Mouse (Mus musculus) c-Kit-negative CD71-positive TER-119-positive erythroid progenitor cells, embryonic 14.5 days (primary cell): ENCODE results near the gene Fadd.

ENCODE experiments used
- DNase-seq: peaks from one replicate; pipeline ENCODE4 v3.0.0-alpha.2; 2013; ENCODE audit warnings: low read depth, low spot score

Gene Fadd

DNA sequence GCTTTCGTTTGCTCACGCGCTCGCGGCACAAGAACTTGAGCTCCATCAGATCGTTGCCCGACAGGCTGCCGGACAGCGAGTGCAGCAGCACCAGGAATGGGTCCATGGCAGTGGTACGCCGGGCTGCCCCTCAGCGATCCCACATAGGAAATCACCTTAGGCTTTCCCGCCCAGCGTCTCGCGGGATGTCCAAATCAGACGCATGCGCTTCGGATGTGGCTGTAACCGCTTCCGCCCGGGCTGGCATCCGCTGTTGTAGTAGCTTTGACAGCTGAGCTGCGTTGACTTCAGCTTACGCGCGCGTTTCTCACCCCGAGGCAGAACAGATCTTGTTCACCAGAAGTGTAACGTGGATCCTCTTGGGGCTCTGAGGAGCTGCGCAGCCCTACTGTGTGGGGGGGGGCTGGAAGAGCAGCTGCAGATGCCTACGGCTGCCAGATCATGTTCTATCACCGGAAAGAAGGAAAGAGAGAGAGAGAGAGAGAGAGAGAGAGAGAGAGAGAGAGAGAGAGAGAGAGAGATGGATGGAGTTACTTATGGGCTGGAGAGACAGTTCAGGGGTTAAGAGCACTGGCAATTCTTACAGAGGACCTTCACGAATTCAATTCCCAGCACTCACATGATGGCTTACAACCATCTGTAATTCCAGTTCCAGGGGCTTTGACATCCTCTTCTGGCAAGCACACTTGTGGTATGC is at the start of gene Fadd:
Gene Fadd, minus strand, starts transcription at position 180 of the 697 bp plus-strand sequence.
- peak; percentile 64 for DNase-seq

DNA sequence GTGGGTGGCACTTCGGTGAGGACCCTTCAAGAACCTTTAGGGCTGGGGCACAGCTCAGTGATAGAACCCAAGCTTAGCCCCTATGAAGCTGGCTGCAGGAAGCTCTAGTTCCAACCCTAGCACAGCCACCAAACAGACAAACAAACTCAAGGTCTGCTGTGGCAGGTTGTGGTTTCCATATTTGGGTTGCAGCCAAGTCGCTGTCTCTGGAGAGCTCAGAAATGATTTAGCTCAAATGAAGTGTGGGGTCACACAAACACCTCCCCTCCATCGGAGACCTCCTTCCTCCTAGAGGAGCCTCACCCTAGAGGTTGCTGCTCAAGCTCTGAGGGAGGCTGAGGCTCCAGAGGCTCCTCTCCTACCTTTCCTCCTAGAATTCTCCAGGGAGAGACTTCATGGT is 48.4 kb upstream of the Fadd start:
- DNase-seq: no peak

DNA sequence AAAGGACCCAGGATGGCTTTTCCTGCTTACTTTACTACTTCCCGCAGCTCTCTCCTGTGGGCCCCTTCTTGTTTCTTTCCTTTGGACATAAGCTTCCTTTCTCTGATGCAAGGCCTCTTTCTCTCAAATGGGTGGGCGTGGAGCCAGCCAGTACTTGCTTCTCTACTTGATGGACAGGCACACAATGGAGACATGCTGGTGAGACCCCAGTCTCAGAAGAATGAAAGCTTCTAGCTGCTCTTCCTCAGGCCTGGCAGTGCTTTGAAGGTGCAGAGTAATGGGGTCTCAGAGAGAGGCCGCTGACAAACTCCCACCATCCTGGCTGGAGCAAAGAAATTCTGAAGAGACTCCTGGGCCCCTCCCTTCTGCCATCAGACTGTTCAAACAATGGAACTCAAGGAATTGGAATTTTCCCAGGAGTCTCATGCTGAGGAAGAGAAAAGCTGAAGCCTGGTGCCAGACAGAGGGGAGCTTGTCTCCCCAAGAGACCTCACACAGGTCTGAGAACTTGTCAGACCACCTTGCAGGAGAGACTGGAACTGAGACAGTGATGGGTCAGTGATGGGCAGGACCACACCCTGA is 46.2 kb upstream of the Fadd start:
- DNase-seq: no peak

DNA sequence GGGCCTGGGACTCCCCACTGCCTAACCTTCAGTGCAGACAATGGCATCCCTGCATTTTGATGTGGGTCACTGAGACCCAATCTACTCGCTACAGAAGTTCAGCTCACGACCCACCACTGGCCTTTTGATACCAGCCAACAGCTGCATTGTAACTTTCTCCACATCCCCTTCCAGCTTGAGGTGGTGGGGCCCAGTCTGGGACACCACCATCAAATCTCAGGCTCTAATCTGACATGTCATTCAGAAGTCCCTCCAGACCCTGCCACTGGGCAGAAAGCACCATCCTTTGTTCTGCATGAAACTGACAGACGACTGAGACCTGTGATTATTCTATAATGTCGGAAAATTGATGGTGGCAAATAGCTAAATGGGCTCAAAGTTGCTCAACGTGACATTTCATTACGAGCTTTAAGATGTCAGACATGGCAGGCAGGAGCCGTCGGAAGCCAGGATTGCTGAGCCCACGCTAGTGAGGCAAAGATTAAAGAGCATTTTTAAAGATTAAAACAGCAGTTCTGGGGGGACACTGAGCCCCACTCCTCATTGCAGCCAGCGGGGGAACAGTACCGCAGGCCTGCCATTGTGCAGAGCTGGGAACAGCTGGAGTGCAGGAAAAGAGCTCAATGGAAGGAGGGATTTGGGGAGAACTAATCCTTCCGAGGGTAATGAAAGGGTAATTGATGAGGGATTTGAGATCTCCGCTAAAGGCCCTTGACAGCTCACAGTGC is 45.5 kb upstream of the Fadd start:
- DNase-seq: no peak

DNA sequence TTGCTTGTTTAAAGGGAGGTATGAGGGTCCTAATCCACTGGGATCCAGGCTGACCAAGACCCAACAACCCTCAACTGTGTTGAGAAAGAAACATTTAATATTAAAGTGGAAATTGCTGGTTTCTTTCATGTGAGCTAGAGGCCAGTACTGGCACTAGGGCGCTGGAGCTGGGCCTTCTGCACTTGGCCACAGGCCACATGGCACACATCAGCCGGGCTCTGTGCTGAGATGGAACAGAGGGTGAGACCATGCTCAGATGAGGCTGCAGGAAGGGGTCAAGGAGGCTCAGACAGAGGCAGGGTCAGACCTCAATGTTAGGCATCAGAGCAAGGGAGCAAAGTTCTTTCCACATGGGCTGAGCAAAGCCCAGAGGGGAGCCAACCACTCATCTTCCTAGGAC is 43.8 kb upstream of the Fadd start:
- no peak for DNase-seq

DNA sequence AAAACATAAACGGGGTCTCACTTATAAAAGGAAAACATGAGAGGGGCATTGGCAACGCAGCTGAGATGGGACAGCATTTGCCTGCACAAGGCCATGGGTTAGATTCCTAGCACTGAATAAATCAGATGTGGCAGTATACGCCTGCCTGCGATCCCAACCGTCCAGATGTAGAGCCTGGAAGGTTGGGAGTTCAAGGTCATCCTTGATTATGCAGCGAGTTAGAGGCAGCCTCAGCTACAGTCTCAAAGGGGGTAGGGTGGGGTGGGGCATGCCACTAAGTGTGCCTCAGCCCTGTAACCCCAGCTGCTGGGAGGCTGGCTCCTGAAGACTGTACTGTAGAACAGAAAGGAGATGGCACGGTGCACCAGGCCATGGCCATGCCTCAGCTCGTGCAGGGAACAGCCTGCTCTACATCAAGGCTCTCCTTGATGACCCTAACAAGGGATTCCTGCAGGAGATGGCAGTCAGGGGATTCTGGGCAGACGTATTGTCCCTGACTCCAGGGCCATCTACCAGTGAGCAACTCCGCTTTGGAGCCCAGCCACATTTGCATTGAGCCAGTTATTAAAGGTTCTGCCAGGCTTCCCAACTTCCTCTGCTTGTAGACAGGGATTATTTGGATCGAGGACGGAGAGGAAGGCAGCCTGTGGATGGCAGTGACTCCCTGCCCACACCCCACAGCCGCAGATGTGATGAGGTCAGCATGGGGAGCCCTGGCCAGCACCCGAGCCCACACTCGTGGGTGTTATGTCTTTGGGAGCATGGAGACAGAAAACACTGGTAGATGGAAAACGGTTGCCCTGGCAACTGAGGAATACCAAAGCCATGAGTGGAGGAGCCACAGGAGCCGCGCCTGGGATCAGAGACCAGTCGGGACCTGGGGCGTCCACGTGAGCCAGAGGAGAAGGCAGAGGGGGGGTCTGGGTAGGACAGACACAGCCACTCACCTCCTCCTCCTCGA is 38.7 kb upstream of the Fadd start:
- DNase-seq: no peak

DNA sequence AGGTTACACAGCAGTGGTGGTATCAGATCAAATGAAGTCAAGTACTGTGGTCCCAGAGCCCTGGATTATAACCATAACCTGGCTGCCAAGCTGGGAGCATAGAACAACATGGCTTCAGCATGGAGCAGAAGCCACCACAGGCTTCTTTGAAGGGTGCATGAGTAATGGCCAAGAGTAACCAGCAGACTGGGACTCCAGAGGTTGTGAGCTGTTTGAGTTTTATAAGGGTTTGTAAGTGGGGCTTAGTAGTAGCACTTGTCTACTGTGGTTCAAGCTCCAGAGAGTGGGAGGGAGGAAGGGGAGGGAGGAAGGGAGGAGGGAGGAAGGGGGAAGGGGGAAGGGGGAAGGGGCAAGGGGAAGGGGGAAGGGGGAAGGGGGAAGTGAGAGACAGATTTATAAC is 38.1 kb upstream of the Fadd start:
- no peak for DNase-seq

DNA sequence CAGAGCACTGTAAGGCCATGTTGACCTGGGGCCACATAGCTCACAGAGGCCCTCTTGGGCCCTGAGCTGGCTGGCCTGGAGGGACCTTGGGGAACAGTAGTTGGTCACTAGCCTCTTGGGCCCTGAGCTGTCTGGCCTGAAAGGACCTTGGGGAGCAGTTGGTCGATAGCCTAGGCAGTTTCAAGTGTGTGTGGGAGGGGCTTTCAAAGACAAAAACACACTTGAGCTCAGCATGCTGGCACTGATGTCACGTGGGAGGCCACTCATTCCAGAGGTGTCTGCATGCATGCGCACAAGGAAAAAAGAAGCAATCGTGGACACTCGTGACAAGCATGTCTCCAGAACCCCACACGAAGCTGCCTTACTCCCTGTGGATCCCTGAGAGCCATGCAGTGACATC is 33.1 kb upstream of the Fadd start:
- no peak for DNase-seq

DNA sequence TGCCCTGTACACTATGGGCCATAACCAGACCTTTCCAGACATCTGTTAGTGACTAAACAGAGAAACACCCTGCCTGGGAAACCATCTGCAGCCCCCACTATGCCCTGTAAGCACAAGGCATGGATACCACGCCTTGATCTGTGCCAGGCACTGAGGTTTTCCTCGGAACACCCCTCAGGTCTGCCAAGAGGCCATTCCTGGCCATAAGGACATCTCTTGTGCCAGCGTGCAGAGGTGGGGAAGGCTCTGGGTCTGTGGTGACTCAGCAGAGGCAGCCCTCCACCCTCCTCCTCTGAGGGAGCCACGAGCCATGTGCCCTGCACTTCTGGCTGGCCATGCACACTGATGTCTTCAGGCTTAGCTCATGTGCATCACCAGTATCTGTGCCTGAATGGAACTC is 30.6 kb upstream of the Fadd start:
- no peak for DNase-seq

DNA sequence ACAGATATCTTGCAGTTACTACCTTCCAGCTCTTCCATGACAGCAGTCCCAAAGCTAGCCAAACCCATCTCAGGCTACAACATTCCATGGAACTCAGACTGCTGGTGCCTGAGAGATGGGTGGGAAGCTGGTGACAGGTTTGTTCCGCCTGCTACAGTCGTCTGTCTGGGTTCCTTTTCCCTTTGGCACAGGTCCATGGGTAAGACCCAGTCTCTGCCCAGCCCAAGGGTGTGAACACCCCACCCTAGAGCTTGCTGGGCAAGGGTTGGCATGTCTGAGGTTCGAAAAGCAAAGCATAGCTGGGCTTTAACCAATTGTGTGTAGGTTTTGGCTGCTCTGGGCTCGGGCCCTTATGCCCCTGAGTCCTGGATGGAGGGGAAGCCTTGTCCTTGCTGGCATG is 30.1 kb upstream of the Fadd start:
- DNase-seq: no peak

DNA sequence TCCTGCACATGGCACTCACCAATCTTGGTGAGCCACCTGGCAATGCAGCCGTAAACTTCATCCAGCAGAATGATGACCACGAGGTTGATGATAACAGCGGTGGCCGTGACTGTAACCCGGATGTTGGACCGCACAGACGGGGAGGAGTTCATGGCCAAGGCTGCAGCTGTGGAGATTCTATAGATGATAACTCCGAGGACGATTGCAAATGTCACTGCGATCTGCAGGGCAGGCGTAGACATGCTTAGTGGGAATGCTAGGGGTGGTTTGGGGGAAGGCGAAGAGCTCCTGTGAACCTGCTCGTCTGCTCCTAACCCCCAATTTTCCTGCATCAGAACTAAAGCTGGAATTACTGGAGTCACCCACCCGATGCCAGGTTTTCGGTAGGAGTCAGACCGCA is 29.3 kb upstream of the Fadd start:
- DNase-seq: no peak

DNA sequence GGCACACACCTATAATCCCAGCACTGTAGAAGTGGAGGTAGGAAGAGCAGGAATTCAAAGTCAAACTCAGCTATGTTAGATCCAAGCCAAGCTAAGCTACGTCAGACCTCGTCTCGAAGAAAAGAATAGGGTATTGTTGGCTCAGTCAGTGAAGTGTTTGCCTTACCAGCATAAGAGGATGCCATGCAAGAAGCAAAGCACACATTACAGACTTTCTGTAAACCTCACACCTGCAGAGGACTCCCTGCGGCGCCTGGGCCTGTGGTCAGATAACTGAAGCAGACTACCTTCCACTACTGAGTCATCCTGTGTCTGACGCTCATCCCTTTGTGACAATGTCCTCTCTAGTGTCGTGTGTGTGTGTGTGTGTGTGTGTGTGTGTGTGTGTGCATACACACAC is 27.3 kb upstream of the Fadd start:
- no peak for DNase-seq

DNA sequence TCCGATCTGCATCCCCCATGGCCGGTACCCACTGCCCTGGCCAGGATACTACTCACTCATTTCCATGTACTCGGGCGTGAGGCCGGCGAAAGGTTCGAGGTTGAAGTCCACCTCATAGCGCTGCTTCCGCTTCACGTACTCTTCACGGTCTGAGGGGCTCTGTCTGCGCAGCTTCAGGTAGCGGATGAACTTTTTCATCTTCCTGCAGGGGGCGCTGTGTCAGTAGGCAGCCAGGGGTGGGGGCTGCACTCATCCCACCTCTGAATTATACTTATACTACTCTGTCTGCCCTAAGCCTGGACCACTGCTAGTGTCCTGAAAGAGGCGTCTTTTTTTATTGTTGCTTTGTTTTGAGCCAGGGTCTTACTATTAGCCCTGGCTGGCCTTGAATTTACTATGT is 25.6 kb upstream of the Fadd start:
- DNase-seq: no peak

DNA sequence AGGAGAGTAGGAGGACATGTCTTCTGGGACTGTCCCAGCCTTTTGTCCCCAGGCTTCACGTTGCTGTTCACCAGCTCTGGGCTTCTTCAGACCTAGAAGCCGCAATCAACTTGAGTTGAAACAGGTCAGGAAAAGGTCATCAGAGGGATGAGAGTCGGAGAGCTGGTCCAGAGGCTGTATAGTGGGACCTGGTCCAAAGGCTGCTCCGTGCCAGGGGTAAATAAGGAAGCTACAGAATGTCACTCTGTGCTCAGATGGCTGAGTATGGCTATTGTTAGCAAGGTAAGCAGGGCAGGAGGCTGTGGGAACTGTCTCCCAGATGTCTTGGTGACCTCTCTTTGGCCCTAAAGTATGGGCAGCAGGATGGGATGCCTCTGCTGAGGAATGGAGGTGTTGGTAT is 22.5 kb upstream of the Fadd start:
- DNase-seq: no peak

DNA sequence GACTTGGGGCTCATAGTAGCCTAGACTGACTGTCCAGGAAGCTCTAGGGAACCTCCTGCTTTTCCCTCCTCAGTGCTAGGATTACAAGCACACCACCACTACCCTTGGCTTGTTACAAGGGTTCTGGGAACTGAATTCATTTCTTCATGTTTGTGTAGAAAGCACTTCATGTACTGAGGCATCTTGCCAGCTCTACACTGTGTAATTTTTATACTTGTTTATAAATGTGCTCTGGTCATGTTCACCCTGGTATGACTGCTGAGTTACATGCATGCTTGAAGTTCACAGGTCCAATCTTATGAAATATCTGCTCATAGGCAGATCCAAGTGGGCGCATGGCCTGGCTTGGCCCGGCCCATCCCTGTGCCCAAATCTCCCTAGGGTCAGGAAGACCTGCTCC is 22.0 kb upstream of the Fadd start:
- no peak for DNase-seq

DNA sequence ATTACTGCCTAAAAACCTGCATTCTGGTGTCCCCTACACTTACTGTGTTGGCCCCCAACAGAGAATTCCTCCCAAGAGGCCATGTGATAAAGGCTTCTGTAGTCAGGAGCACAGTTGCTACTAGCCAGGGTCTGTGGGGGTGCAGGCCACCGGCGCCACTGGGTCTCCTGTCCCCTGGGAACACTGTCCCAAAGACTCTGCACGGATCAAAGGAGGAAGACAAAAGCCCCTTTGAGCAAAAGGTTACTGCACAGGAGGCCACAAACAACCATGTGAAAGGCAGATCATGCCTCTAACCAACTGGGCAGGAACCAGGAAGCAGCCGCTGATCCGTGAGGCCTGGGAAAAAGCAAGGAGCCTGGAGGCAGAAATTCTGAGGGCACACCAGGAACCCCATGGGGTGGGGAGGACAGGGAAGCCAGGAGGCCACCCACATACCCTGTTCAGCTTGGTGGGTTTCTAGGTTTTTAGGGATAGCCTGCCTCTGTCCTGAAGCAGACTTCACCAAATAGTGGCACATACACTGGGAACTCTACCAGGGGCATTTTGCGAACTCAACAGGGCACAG is 18.2 kb upstream of the Fadd start:
- DNase-seq: no peak

DNA sequence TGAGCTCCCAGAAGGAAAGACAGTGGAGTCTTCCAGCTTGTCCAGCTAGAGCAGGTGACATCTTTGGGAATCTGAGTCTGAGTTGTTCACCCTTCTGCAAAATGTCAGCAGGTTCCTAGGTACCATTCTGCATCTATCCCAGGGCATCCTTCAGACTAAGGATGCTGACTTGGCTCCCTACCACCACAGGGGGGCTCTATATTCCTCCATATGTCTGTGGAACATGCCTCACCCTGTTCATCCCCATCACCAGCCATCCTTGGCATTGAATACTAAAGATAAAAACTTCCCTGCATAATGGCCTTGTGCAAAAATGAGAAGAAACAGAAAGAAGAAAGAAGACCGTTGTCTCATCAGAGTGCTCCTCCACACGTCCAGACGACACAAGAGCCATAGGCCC is 7.2 kb upstream of the Fadd start:
- DNase-seq: no peak

DNA sequence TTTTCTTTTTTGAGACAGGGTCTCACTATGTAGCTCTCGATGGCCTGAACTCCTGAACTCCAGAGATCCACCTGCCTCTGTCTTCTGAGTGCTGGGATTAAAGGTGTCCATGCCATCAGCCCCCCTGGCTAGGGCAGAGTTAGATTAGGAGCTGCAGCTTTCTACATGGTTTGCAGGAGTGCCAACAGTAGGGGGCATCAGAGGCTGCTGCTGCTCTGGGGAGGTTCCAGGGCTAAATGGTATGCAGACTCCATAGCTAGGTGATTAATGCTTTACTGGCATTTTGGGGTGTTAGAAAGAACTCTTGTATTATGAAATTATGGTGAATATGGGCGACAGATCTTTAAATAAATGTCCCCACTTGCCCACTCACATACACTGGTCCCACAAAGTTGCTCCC is 5.0 kb upstream of the Fadd start:
- no peak for DNase-seq

DNA sequence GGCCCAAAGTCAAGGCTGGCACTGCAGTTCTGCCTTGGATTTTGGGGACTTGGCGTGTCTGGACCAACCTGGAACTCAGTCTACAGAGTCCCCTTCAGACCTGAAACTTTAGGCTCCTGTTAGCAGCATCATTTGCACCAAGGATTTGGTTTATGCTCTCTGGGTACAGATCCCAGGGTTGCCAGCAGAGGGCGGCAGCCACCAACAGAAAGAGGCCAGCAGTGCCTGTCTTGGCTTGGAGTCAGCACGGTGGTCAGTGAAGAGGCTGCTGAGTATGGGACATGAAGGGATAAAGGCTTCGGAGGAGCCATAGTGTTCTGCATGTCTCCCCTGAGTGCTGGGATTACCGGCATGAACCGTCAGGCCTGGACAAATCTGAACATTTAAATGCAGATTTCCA is 3.4 kb upstream of the Fadd start:
- DNase-seq: peak; percentile 17

DNA sequence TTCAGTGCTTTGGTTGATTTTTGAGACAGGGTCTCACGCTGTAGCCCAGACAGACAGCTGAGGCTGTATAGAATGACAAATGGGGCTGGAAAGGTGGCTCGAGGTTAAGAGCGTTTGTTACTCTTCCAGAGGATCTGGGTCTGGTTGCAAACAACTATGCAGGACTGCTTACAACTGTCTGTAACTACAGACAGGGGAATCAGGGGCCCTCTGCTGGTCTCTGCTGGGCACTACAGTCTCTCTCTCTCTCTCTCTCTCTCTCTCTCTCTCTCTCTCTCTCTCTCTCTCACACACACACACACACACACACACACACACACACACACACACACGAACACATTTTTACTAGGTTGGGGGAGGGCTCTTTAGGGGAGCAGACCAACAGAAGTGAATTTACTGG is 1.4 kb upstream of the Fadd start:
- DNase-seq: peak; percentile 26

DNA sequence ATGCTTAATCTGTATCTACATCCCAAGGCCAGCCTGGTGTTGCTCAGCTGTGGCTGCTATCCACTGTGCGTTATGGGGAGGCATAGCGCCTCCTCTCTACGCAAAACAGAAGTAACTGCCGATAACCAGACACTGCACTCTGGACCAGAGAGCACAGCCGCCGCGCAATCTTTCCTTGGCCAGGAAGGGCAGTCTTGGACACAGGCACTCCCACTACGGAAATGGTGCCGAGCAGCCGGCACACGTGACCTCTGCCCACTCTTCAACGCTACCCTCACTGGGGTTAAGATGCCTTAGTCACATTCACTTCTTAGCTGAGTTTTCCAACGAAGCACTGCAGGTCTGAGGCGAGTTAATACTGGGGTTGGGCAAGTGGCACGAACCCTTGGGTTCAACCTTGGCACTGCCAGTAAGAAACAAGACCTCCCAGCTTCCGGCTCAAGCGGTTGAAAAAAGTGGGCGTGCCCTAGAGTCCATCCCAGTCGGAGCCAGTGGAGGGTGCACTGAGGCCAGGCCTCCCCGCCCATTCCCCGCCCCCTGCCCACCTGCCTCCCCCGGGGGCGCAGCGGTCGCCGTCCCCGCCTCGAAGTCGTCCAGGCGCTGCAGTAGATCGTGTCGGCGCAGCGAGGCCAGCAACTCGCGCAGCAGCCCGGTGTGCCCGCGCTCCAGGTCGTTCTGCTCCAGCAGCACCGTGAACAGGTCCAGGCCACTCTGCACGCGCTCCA is 542 bp downstream of the Fadd start:
- DNase-seq: peak; percentile 53
